Mouse (Mus musculus) urinary bladder, adult 18-20 months (tissue): ENCODE data around the gene Usp7.

ENCODE experiments used
- DNase-seq, 2 experiments: peaks; one replicate each; pipeline ENCODE4 v3.0.0; 2022; ENCODE audit warnings: low spot score in 2 of 2, mixed read lengths in 2 of 2

Usp7 gene

DNA sequence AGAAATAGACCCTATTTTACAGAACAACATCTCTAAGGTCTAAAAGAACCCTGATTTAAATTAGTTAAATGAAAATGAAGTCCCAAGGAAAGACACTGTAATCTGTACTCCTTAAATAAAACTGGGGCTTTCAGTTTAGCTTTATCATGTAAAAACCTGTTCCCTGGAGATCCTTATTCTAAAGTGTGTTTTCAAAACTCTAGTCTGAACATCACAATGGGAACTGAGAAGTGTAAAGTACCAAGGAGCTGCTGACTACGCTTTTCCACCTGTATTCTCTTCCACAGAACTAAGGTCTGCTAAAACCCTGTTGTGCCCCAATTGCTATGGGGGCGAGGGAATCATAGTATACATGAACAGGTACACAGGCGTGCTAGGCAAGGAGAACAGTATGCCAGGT, 68.1 kb downstream of the Usp7 start:
- no peak for DNase-seq

DNA sequence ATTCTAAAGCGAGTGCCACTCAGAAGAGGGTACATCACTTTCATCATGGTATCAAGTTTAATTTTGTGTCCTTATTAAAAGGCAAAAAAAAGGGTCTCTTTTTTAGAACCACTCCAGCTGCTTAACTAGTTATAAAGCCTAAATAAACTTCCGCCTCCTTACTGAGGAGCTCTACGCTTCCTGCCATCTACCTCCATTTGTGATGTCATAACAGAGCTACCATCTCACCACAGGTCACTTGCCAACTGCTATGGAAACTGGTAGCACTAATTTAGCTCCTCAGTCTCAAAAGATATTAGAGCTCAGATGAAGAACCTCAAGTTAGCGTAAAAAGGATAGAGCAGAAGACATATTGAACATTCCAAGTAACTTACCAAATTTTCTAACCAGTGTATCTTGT, 71.7 kb downstream of the Usp7 start:
- DNase-seq, result no peak

DNA sequence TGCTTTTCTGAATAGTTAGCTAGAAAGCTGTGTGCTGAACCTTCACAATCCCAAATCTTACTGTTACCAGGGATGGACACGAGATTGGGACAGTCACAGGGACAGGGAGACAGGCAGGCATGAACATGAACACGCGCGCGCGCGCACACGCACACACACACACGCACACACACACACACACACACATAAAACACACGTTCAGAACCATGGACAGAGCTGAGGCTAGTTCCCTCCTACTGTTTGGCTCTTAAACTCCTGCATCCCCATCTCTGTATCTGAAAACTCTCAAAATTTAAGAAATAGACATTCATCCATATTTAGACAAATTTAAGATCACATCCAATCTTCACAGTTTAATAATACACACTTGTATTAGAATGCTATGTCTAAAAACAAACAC, 74.4 kb downstream of the Usp7 start:
- no peak for DNase-seq

DNA sequence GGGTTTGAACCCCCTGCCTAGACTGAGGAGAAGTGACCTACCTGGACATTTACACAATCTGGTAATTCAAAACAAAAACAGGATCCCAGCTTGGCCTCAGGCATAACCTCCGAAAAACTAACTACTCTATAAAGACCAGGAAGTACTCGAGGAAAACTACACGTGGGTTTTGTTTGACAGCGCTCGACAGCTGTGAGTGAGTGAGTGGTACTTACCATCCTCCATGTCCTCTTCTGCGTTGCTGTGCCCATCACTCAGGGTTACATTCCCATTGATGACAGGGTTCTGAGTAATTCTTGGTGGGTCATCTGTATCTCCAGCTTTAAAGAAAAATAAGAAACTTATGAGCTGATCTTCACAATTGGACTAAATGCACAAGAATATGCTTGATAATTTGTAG, 75.8 kb downstream of the Usp7 start:
- DNase-seq, result no peak

DNA sequence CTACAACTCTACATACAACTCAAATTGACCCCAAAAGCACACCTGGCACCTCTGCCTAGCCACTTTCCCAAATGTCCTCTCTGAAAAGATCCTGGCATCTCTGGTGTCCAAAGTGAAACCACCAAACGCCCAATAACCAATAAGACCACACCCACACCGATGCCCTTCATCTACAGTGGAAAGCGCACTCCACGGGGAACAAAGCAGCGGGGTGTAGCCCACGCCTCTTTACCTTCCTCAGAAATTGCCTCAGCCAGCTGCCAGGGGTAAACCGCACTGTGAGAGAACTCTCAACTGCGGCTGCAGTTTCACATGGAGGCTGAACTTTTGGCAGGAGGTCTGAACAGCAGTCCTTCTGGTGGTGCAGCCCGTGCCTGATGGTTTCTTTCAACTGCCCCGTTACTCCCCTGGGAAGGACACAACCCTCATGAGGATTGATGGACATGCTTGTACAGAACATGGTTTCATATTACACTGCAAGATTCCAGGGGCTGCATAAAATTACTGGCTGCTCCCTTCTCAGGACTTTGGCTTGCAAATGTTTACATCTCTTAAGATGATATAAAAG, 76.5 kb downstream of the Usp7 start:
- DNase-seq, result no peak

DNA sequence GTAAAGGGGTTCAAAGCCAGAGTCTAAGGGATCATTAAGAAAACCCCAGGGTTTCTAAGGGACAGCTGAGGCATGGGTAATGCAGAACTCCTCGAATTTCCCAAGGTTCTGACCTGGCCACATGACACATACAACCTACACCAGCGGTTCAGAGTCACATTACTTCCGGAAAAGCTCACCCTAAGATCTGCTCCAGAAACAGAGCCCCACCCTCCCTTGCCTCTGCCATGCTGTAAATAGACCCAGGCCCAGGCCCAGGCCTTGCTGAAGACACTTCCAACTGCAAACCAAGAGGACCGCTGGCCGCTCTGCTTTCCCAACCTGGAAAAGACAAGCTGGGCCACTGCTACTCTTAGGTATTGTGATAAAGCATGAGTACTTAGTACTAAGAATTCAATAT, 77.3 kb downstream of the Usp7 start:
- no peak for DNase-seq

DNA sequence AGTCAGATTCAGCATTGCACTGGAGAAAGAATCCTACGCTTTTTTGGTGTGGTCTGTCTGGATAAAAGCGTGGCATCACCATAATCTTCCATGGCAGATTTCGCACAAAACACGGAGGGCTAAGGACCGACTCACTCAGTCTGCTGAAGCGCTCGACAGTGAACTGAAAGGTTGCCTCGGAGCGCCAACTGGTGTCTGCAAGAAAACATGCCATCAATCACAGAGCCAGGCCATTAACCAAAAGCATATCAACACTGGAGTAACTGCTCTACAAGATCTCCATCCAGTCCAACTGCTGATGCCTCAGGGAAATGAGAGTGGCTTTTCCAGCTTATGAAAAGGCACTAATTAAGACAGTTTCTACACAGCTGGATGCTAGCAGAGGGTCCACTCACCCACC, 80.1 kb downstream of the Usp7 start:
- no peak for DNase-seq

DNA sequence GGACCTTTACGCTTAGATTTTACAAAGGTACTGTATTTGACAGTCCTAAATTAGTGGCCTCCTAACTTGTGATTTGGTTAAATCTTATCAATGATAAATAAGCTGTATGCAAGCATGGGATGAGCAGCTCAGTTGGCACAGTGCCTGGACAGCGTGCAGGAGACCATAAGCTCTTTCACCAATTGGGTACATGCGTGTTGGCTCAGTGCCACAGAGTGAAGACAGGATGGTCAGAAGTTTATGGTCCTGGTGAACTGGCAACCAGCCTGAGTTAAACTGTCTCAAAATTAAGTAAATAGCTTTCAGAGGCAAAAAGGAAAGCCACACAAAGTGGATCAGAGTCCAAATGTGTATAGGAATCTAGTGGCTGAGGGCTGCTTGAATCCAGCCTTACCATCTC, 91.5 kb downstream of the Usp7 start:
- no peak for DNase-seq

DNA sequence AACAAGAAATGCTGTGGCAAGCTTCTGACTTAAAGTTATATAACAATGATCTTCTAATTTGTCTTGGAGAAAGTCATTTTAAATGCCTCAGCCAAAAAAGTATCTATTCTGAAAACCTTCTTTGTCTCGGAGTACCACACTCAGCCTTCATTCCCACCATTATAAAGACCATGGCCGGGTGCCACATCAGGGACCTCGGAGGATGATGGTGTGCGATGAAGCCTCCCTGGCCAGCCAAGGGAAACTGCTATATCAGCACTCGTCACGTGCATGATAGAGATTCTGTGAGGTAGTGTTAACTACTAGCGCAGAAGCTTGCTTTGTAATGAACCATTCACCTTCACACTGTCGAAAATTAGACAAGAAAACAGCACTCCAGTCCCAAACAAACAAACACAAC, 92.6 kb downstream of the Usp7 start:
- no peak for DNase-seq

DNA sequence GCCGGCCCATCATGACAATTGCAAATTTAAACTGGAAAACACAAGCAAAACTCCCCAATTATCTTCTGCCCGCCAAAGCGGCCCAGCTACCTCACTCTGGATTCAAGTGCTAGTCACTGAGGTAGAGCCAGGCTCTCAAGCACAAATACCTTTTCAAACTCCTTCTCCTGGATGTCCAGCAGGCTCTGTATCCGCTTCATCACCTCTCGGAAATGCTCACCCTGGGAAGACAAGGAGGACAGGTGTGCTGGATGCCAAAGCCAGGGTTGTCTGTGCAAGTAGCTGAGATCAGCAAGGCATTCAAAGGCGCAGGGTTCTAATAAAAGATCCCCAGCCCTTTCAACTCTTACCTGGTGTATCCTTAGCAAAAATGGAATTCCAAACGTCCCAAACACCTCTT, 100.9 kb downstream of the Usp7 start:
- no peak for DNase-seq

DNA sequence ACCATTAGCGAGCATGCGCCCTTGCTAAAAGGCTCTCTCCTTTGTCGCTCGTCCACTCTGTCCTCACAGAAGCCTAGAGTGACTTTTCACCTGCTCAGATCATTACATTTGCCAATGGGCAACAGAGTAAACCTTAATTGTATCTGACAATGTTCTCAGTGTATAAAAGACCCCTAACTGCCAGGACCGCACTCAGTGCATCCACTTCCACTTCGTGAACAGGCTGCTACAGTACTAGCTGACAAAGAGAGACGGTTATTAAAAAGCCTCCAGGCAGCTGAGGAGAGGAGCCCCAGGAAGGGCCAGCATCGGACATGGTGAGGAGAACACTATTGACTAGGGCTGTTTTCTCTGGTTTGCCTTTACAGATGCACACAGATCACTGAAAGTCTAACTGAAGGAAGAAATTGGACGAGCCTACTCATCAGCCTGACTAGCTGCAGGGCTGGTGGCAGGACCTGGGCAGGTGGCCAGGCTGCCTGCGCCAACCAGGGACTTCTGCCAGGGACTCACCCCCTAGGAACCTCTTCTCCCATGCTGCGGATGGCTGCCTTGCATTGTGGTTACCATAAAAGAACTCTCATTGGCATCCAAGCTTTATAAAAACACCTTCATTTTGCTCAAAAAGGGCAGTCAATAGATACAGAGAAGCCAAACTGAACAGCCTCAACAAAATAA, 102.0 kb downstream of the Usp7 start:
- DNase-seq, result no peak

DNA sequence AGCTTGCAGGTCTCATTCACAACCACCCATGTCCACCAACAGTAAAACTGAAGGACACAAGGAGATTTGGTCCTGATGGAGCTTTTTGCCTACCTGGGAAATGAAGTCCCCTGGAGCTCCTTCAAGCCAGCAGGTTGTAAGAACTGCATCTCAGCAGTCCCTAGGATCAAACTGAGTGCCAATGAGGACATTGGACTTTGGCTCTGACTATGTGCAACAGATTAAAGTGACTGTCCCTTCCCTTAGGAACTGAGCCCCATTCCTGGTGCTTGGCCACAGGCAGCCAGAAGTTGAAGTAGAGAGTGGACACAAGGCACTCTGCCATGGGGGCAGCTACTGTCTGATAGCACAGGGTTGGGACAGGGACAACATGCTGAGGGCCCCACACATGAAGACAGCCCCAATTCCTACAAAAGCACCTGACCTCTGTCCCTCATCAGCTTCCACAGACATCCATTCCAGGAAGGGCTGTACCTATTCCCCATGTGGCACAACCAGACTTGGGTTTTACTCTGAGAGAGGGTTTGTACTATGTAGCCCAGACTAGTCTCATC, 104.5 kb downstream of the Usp7 start:
- no peak for DNase-seq

DNA sequence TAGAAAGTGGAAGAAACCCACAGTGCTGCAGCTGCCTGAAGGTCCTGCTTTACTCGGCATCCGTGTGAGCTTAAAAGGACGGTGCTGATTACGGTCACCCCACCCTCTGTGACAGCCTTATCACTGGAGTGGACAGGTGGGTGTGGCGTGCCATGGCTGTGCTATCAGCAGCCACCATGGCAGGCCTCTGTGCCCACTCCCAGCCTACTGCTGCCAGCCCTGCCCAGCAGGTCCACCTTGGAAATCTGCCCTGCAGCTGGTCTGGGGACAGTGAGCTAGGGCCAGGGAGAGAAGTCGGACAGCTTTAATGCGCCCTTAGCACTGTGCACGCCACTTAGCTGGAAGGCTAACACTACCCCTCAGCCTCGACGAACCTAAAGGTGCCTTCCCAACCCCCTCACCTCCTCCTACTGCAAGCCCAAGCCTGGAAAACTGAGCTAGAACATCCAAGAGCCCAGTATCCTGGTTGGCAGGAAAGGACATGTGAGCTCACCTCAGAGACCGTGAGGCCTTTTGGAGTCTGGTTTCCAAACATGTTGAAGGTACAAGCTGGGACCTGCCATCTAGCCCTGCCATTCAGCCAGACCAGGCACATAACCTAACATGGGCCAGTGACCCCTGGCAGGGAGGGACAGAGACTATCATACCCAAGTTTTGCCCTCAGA, 105.1 kb downstream of the Usp7 start:
- no peak for DNase-seq

DNA sequence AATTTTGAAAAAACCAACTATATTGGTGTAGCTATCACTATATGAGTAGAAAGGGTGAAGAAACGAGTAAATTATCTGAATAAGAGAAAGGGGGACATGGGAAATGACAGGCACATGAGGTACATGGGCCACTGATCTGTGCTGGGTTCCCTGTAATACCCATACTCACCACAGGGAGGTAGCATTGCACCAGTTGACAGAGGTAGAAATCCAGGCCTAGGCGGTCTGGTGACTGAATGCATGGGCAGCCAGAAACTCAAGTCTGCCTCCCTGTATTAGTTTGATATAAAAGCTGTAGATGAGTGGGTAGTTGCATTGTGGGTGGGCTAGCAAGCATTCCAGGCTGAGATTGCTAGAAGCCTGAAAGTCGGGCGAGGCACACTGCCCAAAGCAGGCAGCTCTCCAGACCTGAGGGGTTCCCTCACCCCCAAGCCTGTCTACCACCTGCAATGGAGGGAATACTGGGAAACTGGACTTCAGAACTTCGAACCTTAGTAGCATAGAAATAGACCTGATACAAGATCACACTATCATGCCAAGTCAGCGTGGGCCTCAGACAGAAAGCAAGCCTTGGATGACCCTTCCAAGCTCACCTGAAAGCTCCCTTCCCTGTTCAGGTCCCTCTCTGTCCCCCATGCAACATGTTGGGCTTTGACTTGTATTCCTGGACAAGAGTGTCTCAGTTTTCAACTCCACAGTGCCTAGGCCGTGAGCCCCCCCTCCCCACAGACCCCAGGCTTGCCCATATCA, 105.8 kb downstream of the Usp7 start:
- peak in 1 of 2 experiments; percentile 58 for DNase-seq

DNA sequence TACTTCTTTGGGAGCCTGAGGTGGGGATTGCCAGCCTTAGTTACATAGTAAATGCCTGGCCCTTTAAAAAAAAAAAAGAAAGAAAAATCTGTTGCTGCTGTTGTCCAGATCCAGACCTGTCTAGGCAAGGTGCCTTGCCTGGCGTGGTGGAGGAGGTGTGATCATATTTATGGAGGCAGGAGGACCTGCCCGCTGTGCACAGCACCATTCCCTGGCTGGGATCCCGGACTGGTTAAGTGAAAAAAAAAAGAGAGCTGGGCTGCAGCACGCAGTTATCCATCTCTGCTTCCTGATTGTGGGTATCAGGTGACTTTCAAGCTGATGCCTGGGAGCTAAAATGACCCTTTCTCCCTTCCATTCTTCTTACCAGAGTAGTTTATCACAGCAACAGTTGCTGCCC, 107.0 kb downstream of the Usp7 start:
- no peak for DNase-seq

DNA sequence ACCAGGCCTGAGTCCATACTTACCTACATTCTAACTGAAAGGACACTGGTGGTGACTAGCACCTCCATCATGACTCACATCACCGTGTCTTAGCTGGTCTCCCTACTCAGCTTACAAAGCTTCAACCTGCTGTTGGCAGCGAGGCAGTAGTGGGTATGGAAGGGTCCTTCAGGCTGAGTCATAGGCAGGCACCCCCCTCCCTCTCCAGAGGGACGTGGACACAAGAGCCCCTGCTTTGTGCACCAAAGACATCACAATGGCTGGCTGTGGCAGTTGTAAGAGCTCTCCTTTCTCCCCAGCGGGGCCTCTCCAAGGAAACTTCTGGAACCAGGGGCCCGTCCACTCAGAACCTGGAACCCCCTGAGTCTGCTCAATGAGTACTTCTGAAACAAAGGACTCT, 111.6 kb downstream of the Usp7 start, which contains the start of gene Gm5767:
Gene Gm5767 (plus strand): TSS at position 301 of the 400 bp plus-strand sequence.
- DNase-seq, result no peak

DNA sequence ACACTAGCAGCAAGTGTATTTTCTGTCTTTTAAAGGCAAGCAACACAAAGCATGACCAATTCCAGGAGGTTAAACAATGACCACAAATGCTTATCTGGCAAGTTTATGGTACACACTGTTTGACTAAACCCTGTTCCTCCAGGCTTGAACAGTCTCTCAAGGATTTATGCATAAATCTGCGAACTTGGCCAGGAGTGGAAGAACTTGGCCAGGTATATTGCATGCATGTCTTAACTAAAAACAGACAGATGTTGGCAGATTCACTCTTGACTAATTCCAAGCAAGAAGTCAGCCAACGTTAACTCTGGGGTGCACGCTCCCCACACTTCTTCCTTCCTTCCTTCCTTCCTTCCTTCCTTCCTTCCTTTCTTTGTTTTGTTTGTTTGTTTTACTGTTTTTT, 112.3 kb downstream of the Usp7 start:
- DNase-seq, result no peak

DNA sequence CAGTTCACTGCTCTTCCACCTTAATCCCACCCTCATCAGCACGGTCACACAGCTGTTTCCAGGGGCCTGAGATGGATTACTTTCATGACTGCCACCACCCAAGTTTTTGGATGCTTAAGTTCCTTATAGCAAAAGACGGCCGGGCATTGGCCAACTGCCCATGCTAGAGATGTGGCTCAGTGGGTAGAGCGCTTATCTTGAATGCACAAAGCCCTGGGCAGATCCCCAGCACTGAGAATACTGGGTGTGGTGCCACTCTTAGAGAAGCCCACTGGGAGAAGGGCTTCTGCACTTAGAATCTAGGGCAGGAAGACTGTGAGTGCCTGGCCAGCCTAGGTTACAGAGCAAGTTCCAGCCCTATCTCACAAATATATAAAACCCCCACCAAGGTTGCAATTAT, 113.4 kb downstream of the Usp7 start:
- no peak for DNase-seq

DNA sequence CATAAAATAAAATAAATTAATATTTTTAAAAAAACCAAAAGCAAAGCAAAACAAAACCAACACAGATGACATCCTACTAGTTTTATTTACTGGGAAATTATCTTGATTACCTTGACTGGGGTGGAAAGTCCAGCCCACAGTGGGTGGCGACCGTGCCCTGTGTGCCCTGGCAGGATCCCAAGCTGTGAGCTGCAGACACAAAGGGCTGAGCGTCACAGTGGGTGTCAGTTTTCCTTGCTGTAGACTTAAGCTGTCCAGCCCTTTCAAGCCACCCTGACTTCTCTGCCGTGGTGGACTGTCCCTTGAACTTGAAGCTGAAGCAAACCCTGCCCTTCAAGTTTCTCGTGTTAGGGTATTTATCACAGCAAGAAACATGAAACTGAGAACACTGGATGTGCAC, 114.1 kb downstream of the Usp7 start:
- no peak for DNase-seq

DNA sequence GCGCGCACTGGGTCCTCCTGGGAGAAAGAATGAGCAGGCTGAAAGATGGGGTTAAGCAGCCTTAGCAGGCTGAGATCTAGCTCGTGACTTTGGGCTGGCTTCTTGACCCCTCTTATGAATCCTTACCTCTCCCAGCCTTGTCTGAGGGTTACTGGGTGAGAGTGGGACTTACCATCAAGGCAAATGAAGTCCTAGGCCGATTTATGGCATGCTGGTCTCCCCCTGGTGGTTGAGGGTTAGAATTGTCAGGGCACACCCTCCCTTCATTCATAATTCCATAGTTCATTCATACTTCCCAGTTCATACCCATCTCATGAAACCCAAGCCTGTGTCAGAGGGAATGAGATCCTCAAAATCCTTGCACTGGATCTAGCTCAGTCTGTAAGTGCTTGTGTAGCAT, 115.3 kb downstream of the Usp7 start:
- no peak for DNase-seq

DNA sequence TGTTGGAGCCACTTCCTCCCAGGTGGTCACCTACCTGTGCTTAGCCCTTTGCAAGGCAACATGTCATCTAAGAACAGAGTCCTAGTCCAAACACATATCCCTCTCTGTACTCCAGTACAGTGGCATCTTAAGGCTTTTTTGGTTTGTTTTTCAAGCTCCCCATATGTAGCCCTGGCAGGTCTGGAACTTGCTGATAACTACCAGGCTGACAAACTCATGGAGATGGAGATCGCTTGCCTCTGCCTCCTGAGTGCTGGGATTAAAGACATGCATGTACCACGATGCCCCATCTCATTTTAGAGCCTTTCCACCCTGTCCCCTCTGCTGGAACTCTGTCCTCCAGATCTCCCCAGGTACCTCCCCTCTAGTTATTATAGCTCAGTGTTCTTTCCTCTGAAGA, 115.9 kb downstream of the Usp7 start:
- no peak for DNase-seq

DNA sequence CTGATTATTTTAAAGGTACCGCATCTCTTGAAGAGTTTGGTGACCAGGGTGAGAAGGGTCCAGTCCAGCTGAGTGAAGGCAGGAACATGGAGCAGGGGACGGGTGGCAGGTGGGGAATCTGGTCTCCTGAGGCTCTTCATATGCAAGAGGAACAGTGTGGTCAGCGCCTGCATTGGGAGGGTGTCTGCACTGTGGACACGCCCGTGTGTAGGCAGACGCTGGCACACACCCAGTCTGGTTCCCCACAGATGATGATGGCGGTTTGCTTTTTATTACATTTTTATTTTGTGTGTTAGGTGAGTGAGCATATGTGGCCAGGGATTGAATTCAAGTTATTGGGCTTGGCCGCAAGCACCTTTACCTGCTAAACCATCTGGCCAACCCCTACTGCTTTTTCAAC, 116.5 kb downstream of the Usp7 start:
- DNase-seq, result no peak
